Mouse (Mus musculus) right cerebral cortex, postnatal 25 days (tissue): ENCODE measurements around the gene Cops9.
A peak's percentile ranks its signal among the peaks of the same experiment; 100 is the strongest.

Experiments
- DNase-seq: peaks from one replicate; pipeline ENCODE4 v3.0.0; 2022

The Cops9 gene

DNA sequence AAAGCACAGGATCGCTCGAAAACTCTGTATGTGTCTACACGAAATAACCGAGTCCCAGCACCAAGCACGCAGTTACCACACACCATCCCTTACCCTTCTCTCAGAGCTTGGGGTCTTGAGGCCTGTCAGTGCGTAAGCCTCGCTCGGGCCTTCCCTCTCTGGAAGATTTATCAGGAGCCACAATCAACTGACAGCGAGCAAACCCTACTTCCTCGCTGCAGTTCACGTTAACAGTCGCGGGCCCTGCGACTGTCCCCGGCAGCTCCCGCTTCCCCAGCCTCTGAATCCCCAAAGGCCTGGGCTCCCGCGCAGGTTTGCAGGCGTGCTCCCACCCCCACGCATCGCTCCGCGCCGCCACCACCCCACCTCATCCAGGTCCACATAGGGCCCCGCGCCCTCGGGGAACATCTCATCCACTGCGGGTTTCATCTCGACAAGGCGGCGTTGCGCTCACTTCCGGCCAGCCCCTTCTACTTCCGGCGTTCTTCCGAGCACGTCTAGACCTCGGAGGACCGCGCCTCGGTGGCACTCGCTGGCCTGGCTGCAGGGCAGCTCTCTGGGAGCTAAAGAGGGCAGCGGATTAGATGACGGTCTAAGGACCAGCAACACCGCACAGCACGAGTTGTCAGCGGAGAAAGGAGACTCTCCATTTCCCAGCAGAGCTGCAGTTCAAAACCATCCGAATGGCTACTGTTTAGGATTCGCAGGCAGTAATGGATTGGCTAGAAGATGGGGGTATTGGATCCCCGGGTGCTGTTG, at the start of gene Cops9:
Gene Cops9 (minus strand): TSS at position 472 of the 759 bp plus-strand sequence.
- DNase-seq = peak; percentile 90

DNA sequence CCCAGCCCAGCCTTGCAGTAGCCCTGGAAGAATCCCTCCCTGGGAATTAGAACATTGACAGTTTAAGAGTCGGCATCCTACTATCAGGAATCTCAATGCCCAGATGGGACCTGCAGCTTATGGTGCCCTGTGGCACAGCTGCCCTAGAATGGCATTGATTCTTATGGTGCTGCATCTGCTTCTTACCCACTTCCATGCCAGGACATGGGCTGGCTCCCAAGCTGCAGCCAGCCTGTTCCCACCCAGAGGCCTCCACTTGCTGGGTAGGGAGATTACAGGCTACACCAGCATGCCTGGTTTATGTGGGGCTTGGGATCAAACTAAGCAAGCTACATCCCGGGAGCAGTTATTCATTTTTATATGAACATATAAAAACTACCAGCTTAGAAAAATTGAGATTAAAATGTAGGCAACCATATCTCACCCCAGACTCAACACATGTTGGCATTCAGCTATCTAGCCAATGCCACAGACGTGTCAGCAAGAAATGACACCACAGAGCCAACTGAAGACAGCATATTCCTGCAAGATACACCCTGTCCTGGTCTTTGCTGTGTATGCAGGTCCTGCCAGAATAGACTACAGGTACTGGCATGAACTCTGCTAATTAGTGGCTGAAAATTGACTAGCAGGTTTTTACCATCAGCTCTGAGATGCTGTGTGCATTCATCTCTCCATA, 49.5 kb upstream of the Cops9 start:
- no peak for DNase-seq

DNA sequence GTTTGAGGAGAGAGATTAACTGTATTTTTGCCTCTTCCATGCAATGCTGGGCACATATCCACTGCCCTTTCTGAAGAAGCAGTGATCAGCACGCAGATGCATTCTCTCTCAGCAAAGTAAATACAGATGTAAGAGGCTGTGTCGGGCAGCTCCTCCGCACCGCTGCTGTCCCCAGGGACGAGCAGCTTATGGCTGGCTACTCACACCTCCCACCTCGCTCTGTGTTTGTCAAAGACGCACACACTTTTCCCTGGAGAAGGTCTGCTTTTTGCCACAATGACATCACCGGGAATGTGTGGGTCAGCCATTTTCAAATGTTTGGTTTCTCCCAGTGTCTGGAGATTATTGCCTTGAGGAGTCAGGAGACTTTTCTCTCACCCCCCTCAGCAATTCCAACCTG, 45.2 kb upstream of the Cops9 start:
- DNase-seq = no peak

DNA sequence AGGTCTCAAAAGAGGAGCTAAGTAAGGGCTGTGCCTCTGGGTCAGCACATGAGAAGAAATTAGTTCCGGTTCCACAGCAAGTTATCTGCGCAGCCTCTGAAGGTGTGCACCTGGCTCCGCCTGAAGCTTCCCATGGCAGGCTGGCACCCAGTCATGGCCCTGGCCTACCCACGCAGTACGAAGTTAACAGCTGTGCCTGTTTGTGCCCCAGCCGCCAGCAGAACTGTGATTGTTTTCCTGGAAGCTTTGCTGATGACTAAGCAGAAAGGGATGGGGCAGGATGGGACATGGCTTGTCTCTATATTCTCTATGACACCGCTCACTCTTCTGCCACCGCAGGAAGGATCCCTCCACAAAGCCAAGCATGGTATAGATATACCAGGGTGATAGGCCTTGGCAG, 41.4 kb upstream of the Cops9 start:
- DNase-seq = peak; percentile 65

DNA sequence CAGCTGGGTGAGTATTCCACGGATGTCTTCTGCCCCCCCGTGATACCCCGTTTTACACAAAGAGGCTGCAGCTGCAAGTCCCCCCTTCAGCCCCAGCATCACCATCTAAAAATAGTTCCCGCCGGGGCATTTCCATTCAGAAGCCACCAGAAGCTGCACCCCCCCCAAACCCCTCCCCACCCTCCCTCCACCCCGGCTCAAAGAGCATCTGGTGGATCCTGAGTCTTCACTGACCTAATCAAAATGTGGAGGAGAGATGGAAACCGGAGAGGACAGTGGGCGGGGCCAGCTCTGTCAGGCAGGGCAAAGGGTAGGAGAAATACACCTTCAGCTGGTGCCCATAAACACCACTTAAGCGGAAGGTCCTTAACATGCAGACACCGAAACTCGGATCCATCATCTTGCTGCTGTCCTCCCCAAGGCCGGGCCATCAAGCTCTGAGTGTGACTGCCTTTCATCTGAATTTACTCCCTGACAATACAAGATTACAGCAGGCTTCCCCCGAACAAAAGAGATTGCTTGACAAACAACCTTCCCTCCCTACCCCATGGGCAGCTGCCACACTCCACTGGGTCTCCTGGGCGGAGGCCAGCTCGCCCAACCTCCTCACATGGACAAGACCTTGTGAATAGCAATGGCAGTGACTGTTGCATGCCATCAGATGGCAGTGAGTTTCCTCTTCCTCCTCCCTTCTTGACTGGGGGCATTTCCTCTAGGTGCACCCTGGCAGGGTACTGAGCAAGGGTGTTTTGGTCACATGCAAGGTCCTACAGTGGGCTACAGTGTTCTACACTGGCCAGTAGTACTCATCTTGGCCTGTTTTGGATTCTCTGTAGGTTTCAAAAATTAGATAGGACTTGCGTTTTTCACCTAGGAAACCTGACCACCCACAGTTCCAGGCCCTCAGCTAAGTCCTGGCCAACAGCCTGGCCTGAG, 39.2 kb upstream of the Cops9 start:
- no peak for DNase-seq

DNA sequence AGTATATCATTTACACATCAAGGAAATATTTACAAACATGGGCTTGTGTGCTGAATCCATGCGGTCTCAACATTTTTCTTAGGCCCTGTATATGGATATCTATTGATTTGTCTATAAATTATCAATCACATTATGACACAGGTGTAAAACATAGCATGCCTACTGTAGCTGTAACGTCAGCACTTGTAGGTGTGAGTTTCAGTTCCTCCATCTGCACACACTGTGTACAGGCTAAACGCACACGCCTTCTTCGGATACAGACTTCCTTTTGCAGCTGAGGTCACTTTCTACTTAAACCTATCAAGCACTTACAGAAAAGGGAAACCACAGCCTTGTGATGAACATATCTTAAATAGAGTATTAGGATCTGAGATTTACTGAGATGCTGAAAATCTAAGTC, 37.0 kb upstream of the Cops9 start:
- DNase-seq = no peak

DNA sequence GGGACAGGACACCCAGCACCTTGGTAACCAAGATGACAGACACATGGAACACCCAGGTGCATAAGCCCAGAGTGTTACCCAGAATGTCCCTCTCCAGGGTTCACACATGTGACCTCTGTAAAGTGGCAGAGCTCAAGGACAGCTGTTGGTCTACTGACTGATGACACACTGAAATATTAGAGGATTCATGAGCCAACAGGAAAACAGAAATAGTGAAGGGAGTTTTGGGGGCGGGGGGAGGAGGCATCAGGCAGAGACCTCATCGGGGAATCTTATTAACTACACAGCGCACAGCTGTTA, 34.8 kb upstream of the Cops9 start:
- no peak for DNase-seq

DNA sequence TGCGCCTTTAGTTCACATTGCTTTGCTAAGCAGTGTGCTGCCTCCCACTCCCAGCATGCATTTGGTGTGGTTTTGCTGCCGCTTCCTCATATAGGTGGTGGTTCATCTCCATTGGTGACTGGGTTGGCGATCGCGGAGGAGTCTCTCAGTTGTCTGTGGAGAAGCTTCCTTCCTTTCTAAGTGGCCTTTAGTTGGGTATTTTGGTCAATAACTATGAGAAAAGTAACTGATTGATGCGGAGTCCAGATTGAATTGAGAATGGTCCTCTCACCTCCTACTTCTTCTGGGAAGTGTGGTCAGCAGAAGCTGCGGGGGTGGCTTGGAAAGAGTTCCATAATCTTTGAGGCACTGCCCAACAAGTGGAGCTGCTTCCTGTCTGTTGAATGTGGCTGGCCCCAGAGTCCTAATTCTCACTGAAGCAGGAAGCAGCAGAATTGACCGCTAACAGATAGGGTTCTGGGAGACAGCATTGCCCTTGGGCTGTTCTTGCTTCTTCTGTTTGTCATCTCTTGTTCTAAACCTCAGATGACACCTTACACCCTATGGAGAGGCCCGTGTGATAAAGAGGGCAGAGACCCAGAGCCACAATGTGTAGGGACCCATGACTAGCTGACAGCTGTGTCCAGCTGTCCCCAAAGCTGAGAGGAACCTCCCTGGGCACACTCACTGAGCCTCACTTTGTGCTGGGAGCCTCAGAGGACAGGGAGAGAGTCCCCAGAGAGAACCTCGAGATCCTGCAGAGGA, 34.3 kb upstream of the Cops9 start:
- DNase-seq = peak; percentile 35

DNA sequence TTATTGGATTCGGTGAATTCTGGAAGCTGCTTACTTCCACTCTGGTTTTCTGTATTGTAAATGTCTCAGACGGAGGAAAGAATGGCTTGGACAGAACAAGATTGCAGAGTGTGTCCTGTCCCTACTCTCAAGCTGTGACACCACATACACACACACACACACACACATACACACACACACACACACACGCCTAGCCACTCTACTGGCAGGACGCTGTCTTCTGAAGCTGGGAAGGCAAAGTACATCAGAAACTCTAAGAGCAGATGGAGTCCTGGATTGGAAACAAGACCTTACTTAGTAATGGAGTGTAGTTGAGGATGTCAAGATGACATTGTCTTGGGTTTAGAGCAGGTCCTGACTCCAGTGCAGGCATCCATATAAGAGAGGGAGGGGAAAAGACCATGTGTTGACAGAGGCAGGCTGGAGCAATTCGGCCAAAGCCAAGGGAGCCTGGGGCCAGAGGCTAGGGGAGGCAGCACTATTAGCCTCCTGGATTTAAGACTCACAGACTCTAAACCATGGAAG, 31.5 kb upstream of the Cops9 start:
- no peak for DNase-seq

DNA sequence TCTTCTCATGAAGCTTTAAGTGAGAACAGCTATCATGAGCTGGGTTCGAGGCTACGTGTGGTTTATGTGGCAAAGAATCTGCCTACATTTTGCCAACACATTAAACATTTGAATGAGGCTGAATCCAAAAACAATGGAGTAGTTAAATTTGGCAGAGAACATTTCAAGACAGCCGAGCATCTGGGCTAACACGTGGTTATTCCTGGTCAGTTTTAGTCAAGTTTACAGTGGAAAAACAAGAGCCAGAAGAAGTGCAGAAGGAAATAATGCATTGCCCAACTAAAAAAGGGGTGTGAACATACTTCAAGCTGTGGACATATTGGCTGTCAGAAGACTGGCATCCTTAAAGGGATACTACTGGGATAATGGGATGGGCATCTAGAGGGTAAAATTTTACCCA, 29.5 kb upstream of the Cops9 start:
- DNase-seq = no peak

DNA sequence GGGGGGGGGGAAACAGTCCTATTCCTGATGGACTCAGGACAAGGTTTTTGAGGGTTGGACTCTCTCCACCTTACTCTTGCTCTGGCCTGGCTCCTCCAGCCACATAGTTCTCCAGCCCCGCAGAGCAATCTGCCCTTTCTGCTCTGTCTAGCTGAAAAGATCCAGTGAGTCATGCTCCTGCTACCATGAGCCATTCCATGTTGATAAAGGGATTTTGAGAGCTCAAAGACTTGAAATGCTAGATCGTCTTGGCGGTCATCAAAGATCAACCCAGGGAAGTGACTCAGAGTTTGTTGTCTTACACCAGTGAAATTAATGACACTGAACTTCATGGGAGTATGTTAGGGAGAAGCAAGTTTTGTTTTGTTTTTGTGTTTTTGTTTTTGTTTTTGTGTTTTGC, 27.6 kb upstream of the Cops9 start:
- no peak for DNase-seq

DNA sequence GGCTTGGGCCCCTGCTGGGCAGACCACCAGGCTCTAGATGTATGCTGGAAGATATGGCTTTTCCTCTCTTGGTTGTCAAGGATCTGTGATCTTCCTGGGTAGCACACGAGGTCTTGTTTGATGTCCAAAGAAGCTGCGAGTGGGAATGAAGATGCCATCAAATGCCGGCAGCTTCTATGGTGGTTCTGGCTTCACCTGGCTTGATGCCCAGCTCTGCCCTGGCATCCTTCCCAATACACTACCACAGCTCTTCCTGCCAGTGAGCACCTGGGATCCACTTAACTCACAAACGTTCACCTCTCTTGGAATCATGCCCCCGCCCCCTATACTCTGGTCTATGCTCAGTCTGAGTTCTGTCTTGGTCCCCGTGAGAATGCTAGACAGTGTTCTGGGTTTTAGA, 25.3 kb upstream of the Cops9 start:
- no peak for DNase-seq

DNA sequence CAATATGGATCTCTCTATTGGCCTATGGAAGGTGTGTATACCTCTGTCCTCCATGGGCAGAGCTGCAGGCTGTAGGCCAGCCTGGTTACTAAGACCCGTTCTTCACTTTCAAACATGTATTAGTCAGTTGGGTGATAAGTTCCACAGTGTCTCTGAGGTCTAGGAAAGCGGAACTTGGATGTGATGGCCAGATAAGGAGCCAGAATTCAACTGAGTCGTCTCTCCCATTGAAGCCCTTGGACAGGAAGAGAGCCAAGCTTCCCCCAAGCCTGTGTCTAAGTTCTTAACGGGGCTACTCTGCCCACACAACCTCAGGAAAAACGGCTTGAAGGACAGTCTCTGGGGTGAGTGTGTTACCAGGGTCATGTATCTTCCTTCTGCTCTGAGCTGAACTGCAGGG, 17.6 kb upstream of the Cops9 start:
- no peak for DNase-seq

DNA sequence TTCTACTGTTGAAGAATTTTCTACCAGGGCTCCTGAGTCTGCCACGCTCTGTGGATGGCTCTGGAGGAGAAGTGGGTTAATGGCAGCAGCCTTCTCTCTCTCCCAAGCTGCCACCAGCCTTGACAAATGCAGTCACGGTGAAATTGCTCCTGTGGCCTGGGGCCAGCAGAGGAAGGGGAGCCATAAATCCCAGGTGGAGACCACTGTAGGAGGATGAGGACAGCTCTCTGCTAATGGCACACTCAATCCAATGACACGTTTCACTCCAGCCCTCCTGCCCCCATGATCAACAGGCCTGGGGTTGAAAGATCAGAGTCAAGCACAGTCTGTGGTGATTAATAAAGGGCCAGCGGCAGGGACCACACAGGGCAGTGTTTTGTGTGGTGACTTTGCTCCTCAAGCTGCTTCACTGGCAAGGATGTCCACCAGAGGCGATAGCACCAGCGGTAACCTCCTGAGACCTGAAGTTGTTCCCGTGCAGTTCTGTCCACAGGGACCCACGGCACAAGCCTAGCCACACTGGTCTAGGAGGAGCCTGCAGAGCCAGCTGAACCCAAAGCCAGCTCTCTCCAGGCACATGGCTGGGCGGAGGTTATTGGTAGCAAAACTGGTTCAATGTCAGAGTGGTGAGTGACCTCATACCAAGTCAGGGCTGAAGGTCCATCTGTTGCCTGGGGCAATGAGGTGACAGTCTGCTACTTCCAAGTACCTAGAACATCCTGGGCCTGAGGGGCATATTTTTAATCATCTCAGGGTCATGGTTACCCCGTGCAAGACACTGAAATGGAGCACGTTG, 15.4 kb upstream of the Cops9 start:
- DNase-seq = no peak

DNA sequence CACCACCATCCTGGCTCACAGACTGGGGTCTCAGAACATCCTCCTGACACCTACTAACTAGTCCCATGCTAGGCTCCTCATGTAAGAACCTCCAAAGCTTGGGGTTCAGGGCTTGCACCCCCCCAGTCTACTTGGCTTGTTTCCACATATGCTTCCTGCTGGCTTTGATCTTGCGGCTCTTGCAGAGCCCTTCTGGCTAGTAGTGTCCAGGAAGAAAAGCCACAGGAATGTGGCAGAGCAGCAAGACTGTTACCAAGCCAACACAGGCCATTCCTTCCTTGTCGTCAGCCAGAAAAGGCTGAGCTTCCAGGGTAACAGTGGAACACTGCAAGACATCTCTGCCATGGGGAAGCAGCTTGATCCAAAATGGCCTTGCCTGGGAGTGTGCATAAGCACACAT, 12.9 kb upstream of the Cops9 start:
- no peak for DNase-seq

DNA sequence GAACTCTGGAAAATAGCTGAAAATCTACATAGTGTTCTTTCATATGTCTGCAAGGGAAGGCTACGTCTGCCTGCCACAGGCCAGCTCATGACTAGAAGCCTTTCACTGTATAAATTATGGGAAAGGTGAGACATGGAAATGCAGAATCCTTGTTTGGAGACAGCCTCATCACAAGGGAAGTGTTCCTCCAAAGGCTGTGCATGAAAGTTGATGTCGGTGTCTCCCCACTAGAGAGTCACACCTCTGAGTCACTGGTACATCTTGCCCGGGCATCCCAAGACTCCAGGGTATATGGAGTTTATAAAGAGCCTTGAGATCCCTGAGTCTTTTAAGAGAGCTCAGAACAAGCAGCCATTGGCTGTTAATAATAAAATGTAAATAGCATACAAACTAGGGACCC, 11.4 kb upstream of the Cops9 start:
- no peak for DNase-seq

DNA sequence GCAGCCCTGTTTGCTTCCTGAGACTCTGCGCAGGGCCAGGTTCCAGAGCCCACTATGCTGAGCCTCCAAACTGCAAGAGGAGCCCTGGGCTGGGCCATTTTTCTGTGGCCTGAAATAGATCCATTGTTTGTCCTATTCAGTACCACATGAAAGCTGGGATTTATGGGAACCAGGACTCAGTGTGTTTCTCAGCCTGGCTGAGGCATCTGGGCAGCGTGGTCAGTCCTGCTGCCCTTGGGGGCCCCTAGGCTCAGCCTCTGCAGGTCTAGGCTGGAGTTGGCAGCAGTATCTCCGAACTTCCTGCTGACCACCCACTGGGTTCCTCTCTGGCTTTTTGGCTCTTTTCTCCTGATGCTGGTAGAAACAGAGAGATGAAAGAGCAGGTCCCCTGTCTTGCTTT, 9.7 kb upstream of the Cops9 start:
- DNase-seq = no peak

DNA sequence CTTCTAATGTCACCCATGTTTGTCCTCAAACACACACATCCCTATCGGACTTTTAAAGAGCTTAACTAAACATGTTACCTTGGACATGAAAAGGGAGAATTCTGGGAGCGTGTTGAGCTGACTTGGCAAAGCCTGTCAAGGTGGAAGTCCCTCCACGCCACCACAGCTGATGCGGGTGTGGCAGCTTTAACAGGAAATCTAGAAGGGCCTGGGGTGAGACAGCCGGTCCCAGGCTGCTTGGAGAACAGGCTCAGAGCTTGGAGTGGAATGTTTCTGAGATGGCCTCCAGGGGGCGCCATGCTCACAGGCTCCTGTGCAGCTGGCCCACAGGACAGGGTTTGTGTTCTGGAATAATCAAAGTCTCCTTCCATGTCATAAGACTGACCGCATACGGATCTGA, 6.9 kb upstream of the Cops9 start, which contains the start of gene Otos:
Gene Otos (minus strand): TSS at position 169 of the 400 bp plus-strand sequence.
- DNase-seq = peak; percentile 72

DNA sequence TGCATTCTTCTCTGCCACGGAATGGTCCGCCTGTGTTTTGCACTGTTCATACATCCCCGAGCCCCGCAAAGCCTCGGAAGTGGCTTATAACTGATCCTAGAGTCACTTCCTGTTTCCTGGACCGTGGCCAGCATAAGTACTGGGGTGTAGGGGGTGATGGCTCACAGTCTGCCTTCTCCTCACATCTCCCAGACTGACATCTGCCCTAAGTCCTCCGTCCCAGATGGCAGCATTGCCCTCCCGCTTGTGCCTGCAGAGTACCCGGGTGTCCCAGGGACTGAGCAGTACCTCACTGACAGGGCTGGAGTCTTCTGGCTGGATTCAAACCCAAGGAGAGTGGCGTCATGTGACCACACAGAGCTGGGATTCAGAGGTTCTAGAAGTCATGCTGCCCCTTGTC, 6.4 kb upstream of the Cops9 start:
- DNase-seq = no peak

DNA sequence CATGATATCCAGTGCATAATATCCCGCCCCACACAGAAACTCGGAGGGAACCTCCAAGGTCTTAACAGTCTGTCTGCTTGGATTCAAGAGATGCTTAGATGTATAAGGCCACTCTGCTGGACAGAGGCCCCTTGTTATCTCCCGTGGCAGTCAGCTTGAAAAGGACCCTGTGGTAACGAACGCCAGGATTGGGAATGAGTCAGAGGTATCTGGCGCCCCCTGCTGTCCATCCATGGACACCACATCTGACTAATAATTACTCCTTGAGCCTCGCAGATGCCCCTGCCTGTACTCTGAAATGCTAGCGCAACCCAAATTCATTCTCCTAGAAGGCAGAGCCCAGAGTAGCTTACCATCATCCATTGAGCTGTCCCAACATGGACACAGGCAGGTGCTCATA, 6.0 kb upstream of the Cops9 start:
- DNase-seq = peak; percentile 51

DNA sequence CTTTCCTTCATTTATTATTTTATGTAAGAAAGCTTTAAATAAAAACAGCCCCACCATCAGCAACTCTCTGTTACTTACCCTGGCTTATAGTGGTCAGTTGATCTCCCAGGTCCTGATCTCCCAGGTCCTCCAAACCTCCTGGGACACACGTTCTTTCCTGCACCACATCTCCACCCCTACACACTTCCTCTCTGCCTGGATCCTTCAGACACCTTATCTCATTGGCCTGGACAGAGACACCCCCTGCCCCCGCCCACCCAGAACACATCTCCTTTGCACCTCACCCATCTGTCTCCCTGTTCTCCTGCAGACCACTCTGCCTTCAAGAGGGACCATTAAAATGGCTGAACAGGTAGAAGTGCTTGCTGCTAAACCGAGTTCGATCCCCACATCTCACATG, 5.2 kb upstream of the Cops9 start:
- DNase-seq = no peak

DNA sequence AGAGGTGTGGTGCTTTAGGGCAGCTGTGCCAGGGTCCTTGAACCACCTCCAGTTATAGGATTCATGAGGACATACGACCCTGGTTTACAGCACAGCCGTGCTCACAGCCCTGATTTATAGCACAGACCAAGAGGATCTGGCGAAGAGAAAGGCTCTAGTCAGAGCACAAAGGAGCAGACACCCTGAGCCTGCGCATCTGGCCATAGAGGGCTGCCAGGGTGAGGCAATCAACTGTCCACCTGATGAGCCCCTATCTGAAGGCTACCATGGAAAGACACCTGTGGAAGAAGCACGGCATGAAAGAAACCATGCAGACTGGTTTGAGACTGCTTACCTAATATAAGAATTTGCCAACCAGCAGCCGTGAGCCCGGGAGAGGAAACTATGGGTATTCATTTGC, 4.8 kb upstream of the Cops9 start:
- no peak for DNase-seq
